In the genomic region with DNA sequence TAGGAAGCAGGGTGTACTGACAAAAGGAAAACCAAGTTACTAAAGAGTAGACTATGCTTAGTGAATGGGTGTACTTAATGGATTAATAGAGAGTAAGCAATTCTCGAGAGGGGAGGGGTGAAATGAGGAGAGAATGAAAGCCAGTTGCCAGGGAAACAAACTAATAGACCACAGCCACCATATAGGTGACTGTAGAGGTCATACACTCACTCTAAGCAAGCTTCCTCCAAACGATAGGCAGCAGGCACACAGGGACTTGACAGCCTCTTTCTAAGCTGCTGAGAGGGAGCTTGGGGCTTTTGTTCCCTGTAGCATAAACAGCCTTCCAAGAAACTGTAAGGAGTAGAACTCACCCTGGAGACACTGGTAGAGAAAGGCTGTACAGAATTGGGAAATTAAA, we compare ENCODE assay signal across 14 mouse cellular contexts.
DNase-seq lines count a peak whose midpoint lies in the region; ATAC-seq and TF ChIP-seq lines count a peak whose summit lies in the region.
"Had no signal": no experiment of that assay in that cellular context is flagged by ENCODE, and none has a peak within 500 bp of the region (broad histone marks: within the 10 kb centered on the region; RNA-seq: fewer than 3 reads in every experiment).

No protein-coding gene starts in this region.

- H3K9ac ChIP-seq in forebrain, embryonic 13.5 days = no peak overlapping the region
- no peak overlapping the region for H3K9ac ChIP-seq in hindbrain, postnatal 0 days (replicated peaks; ENCODE audit: low read length)
- H3K9ac ChIP-seq: embryonic facial prominence, embryonic 13.5 days; liver, embryonic 15.5 days had no signal

- H3K9me3 ChIP-seq in forebrain, embryonic 13.5 days (replicated peaks) = no peaks in the 10 kb centered on the region
- H3K9me3 ChIP-seq in hindbrain, postnatal 0 days (ENCODE audit: low read length) = no peaks in the 10 kb centered on the region
- H3K9me3 ChIP-seq: embryonic facial prominence, embryonic 13.5 days; liver, embryonic 15.5 days had no signal

- no peak overlapping the region for H3K4me3 ChIP-seq in forebrain, embryonic 13.5 days
- H3K4me3 ChIP-seq in hindbrain, postnatal 0 days (ENCODE audit: low read length) = no peak overlapping the region
- H3K4me3 ChIP-seq: embryonic facial prominence, embryonic 13.5 days; liver, embryonic 15.5 days had no signal

- H3K4me1 ChIP-seq in forebrain, embryonic 13.5 days = peaks cover 33% of the 10 kb centered on the region
- peaks cover 9% of the 10 kb centered on the region for H3K4me1 ChIP-seq in hindbrain, postnatal 0 days (ENCODE audit: insufficient read depth, low read length)
- H3K4me1 ChIP-seq: embryonic facial prominence, embryonic 13.5 days; liver, embryonic 15.5 days had no signal

- peak; percentile 35 for DNase-seq in ES-CJ7 (ENCODE audit: low read depth, low spot score)
- DNase-seq in R1 (ENCODE audit: low read depth, low spot score) = peak; percentile 78
- peak; percentile 30 for DNase-seq in hindbrain, postnatal 0 days (ENCODE audit: low spot score)
- DNase-seq in thymus, postnatal 10 days (ENCODE audit: low spot score in 2 of 2) = no peak
- DNase-seq in adrenal gland, postnatal 14 days = no peak
- DNase-seq in layer of hippocampus, adult 9-11 months = no peak
- DNase-seq: cerebellum, adult 8-10 months; kidney, postnatal 25 days; right cerebral cortex, postnatal 25 days; thymus, postnatal 25 days had no signal

- no peaks in the 10 kb centered on the region for H3K27me3 ChIP-seq in forebrain, embryonic 13.5 days
- no peaks in the 10 kb centered on the region for H3K27me3 ChIP-seq in hindbrain, postnatal 0 days (ENCODE audit: insufficient read depth, low read length)
- H3K27me3 ChIP-seq: embryonic facial prominence, embryonic 13.5 days; liver, embryonic 15.5 days had no signal

- H3K27ac ChIP-seq in forebrain, embryonic 13.5 days = peak overlapping the region; percentile 46; the same call in 1 of the 2 replicates
- H3K27ac ChIP-seq in hindbrain, postnatal 0 days = peak overlapping the region; percentile 36; the same call in 1 of the 2 replicates
- H3K27ac ChIP-seq: embryonic facial prominence, embryonic 13.5 days; liver, embryonic 15.5 days had no signal

- peak; percentile 94 for ATAC-seq in forebrain, embryonic 13.5 days
- ATAC-seq in hindbrain, postnatal 0 days = peak; percentile 48; the same call in 1 of the 2 replicates
- ATAC-seq: inflammation-experienced regulatory T-cells, adult 6 months had no signal

- H3K4me2 ChIP-seq in forebrain, embryonic 13.5 days = no peak overlapping the region
- H3K4me2 ChIP-seq in hindbrain, postnatal 0 days (ENCODE audit: low read depth, low read length) = no peak overlapping the region
- H3K4me2 ChIP-seq: embryonic facial prominence, embryonic 13.5 days; liver, embryonic 15.5 days had no signal

- WGBS in forebrain, embryonic 13.5 days = 4% methylated on average over 2 of the region's 2 CpGs
- WGBS in hindbrain, postnatal 0 days = 12% methylated on average over 2 of the region's 2 CpGs

- TF ChIP-seq CTCF in hindbrain, postnatal 0 days (IDR thresholded peaks at IDR 0.05; ENCODE audit: low read depth) = no peak

- no peaks in the 10 kb centered on the region for H3K36me3 ChIP-seq in forebrain, embryonic 13.5 days (ENCODE audit: poor library complexity, severe bottlenecking)
- H3K36me3 ChIP-seq in hindbrain, postnatal 0 days (ENCODE audit: insufficient read depth, low read length) = no peaks in the 10 kb centered on the region
- H3K36me3 ChIP-seq: embryonic facial prominence, embryonic 13.5 days; liver, embryonic 15.5 days had no signal

Comparison
In these comparisons a context has a peak if more than half of its experiments do, and no peak if none do; other contexts are left out.
1. DNase-seq: peak in ES-CJ7 (single experiment), R1 (single experiment) and hindbrain, postnatal 0 days (single experiment); none in thymus, postnatal 10 days (0 of 2), adrenal gland, postnatal 14 days (single experiment) and layer of hippocampus, adult 9-11 months (single experiment).